Mouse (Mus musculus): ENCODE data around the gene Smarcd3.

GRCm38 (mm10) chr5:24591796-24592470 lies 32.3 kb downstream of the Smarcd3 start:
- no peak for TF ChIP-seq POLR2A (IDR thresholded peaks at IDR 0.05; ENCODE audit: control insufficient read depth, low read depth, low read length)
- no peak for TF ChIP-seq CTCF (IDR thresholded peaks at IDR 0.05; ENCODE audit: control insufficient read depth, insufficient read depth, insufficient replicate concordance, low read depth, low read length)

Measured in testis, adult 2 months (tissue).